Mouse (Mus musculus): ENCODE results near the gene Slc52a3.

DNA sequence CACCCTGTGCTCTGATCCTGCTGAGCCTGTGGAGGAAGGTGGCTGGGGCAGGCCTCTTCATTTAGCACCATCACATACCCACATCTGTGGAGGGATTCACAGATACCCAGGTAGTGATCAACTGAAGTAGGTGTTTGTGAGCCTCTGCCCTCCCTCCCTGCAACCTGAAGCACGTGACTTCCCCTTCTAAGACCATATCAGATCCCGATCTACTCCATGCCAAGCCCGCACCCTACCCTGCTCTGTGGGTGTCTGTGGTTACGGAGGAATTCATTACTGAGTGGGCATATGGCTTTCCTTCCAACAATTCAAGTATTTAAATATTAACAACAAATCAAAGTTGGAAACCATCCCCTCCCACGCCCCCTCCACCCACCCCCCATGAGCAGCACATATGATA, 33.0 kb upstream of the Slc52a3 start:
- TF ChIP-seq CTCF (IDR thresholded peaks at IDR 0.05; ENCODE audit: low read depth) (no peak), EP300 (IDR thresholded peaks at IDR 0.05; ENCODE audit: low read depth) (no peak)

Measured in liver, embryonic 14.5 days (tissue).